ENCODE assay signal across 8 mouse cellular contexts in genomic region chr12:77000096-77000704, GRCm38 (mm10). TPM values are rescaled to one million over a fixed set of nuclear protein-coding genes. Genes with fewer than 3 reads are reported as not detected.
DNase-seq lines count a peak whose midpoint lies in the region; ATAC-seq and TF ChIP-seq lines count a peak whose summit lies in the region.

No protein-coding gene starts in this region.

- no peaks in the 10 kb centered on the region for H3K36me3 ChIP-seq in C2C12 (ENCODE audit: control insufficient read depth, insufficient read depth)
- no peaks in the 10 kb centered on the region for H3K36me3 ChIP-seq in intestine, embryonic 16.5 days (ENCODE audit: control insufficient read depth, insufficient read depth, low read length)
- no peaks in the 10 kb centered on the region for H3K36me3 ChIP-seq in limb, embryonic 13.5 days
- no peaks in the 10 kb centered on the region for H3K36me3 ChIP-seq in midbrain, postnatal 0 days (ENCODE audit: insufficient read depth, low read length)
- H3K36me3 ChIP-seq in testis, adult 2 months (ENCODE audit: control insufficient read depth, insufficient read depth, low read length): no peaks in the 10 kb centered on the region

- WGBS in intestine, embryonic 16.5 days: 22% methylated on average over 4 of the region's 4 CpGs
- 8% methylated on average over 4 of the region's 4 CpGs for WGBS in limb, embryonic 13.5 days
- 14% methylated on average over 4 of the region's 4 CpGs for WGBS in midbrain, postnatal 0 days

- H3K9me3 ChIP-seq in intestine, embryonic 16.5 days (ENCODE audit: control insufficient read depth, low read length): no peaks in the 10 kb centered on the region
- no peaks in the 10 kb centered on the region for H3K9me3 ChIP-seq in limb, embryonic 13.5 days
- H3K9me3 ChIP-seq in midbrain, postnatal 0 days (ENCODE audit: low read length): no peaks in the 10 kb centered on the region

- H3K4me2 ChIP-seq in intestine, embryonic 16.5 days (ENCODE audit: low read depth, low read length): no peak overlapping the region
- H3K4me2 ChIP-seq in limb, embryonic 13.5 days (replicated peaks): no peak overlapping the region
- H3K4me2 ChIP-seq in midbrain, postnatal 0 days (ENCODE audit: low read depth, low read length, poor library complexity, severe bottlenecking): no peak overlapping the region

- no peaks in the 10 kb centered on the region for H3K4me1 ChIP-seq in intestine, embryonic 16.5 days (ENCODE audit: control insufficient read depth, insufficient read depth, low read length)
- H3K4me1 ChIP-seq in limb, embryonic 13.5 days: peaks cover 14% of the 10 kb centered on the region
- H3K4me1 ChIP-seq in midbrain, postnatal 0 days (ENCODE audit: insufficient read depth, low read length): peaks cover 3% of the 10 kb centered on the region; the same call in 1 of the 2 replicates
- no peaks in the 10 kb centered on the region; the same call in 1 of the 2 replicates for H3K4me1 ChIP-seq in testis, adult 2 months (ENCODE audit: control insufficient read depth, insufficient read depth, low read length)

- H3K4me3 ChIP-seq in C2C12 (ENCODE audit: insufficient read depth, poor library complexity, severe bottlenecking): no peak overlapping the region
- H3K4me3 ChIP-seq in intestine, embryonic 16.5 days (ENCODE audit: low read length): no peak overlapping the region
- H3K4me3 ChIP-seq in limb, embryonic 13.5 days: no peak overlapping the region
- H3K4me3 ChIP-seq in midbrain, postnatal 0 days (ENCODE audit: low read depth, low read length): no peak overlapping the region
- no peak overlapping the region for H3K4me3 ChIP-seq in testis, adult 2 months (ENCODE audit: control insufficient read depth, low read depth, low read length)

- H3K79me3 ChIP-seq in C2C12 (ENCODE audit: low read depth): no peaks in the 10 kb centered on the region

- peak; percentile 57 for TF ChIP-seq CTCF in C2C12 (IDR thresholded peaks at IDR 0.05; ENCODE audit: control insufficient read depth, insufficient read depth, insufficient read length)
- peak; percentile 90 for TF ChIP-seq CTCF in midbrain, postnatal 0 days (IDR thresholded peaks at IDR 0.05)
- TF ChIP-seq CTCF in testis, adult 2 months (IDR thresholded peaks at IDR 0.05; ENCODE audit: control insufficient read depth, insufficient read depth, insufficient replicate concordance, low read depth, low read length): peak; percentile 42; the same call in 1 of the 2 replicates

- no peaks in the 10 kb centered on the region for H3K79me2 ChIP-seq in C2C12 (ENCODE audit: control insufficient read depth, insufficient read depth)

- no peak overlapping the region for H3K9ac ChIP-seq in intestine, embryonic 16.5 days (ENCODE audit: low read depth, low read length)
- H3K9ac ChIP-seq in limb, embryonic 13.5 days: no peak overlapping the region
- no peak overlapping the region for H3K9ac ChIP-seq in midbrain, postnatal 0 days (replicated peaks; ENCODE audit: low read length, poor library complexity, severe bottlenecking)

- no peak overlapping the region for H3ac ChIP-seq in C2C12 (ENCODE audit: control insufficient read depth, insufficient read length, low read depth)

- no peak overlapping the region for H3K27ac ChIP-seq in intestine, embryonic 16.5 days (ENCODE audit: low read length)
- H3K27ac ChIP-seq in limb, embryonic 13.5 days: no peak overlapping the region
- no peak overlapping the region; the same call in 1 of the 2 replicates for H3K27ac ChIP-seq in midbrain, postnatal 0 days (ENCODE audit: low read depth, low read length)
- no peak overlapping the region for H3K27ac ChIP-seq in testis, adult 2 months (ENCODE audit: control insufficient read depth, insufficient read depth, low read depth, low read length)

- peak; percentile 82 for ATAC-seq in activated CD4-positive, CD25-positive, alpha-beta regulatory T cell, adult 4 months
- peak; percentile 82 for ATAC-seq in common myeloid progenitor, adult 5-6 weeks (replicated peaks; ENCODE audit: low read depth, poor library complexity, severe bottlenecking)
- ATAC-seq in intestine, embryonic 16.5 days: peak; percentile 71
- ATAC-seq in limb, embryonic 13.5 days (ENCODE audit: low FRiP score, low read depth): peak; percentile 84
- peak; percentile 75 for ATAC-seq in midbrain, postnatal 0 days (ENCODE audit: low FRiP score)

- no peak for TF ChIP-seq POLR2A in testis, adult 2 months (IDR thresholded peaks at IDR 0.05; ENCODE audit: control insufficient read depth, low read depth, low read length)

- H3K27me3 ChIP-seq in C2C12 (ENCODE audit: control insufficient read depth, insufficient read depth, insufficient read length): no peaks in the 10 kb centered on the region
- no peaks in the 10 kb centered on the region; the same call in 1 of the 2 replicates for H3K27me3 ChIP-seq in intestine, embryonic 16.5 days (replicated peaks; ENCODE audit: control insufficient read depth, insufficient read depth, low read length)
- no peaks in the 10 kb centered on the region; the same call in 1 of the 2 replicates for H3K27me3 ChIP-seq in limb, embryonic 13.5 days
- H3K27me3 ChIP-seq in midbrain, postnatal 0 days (ENCODE audit: insufficient read depth, low read length): no peaks in the 10 kb centered on the region
- H3K27me3 ChIP-seq in testis, adult 2 months (ENCODE audit: control insufficient read depth, insufficient read depth, low read length): no peaks in the 10 kb centered on the region

- peak; percentile 14 to 18 for DNase-seq in gastrocnemius, adult 8-10 months (ENCODE audit: low spot score in 2 of 2)
- DNase-seq in midbrain, postnatal 0 days (ENCODE audit: low spot score): peak; percentile 93

TF ChIP-seq in C2C12, 6 proteins besides CTCF, POLR2A, EP300 and RAD21:
- TF ChIP-seq MAX (IDR thresholded peaks at IDR 0.05) (no peak), MYOD1 (IDR thresholded peaks at IDR 0.05; ENCODE audit: control insufficient read depth, insufficient read length, low read depth) (no peak), USF1 (IDR thresholded peaks at IDR 0.05; ENCODE audit: low read depth) (no peak), CEBPB (IDR thresholded peaks at IDR 0.05; ENCODE audit: low read depth) (no peak), MYOG (IDR thresholded peaks at IDR 0.05; ENCODE audit: control insufficient read depth, extremely low read depth, insufficient read length) (no peak), FOSL1 (IDR thresholded peaks at IDR 0.05; ENCODE audit: insufficient read depth, low read length, poor library complexity, severe bottlenecking) (no peak)

RNA-seq across cellular contexts. Expression of gene Max, which starts 38.2 kb away (rescaled TPM):
- polyA plus RNA-seq in C2C12 (2012; fragmentation: generic; extraction: Trizol): 52.9 TPM
- polyA plus RNA-seq in activated CD4-positive, CD25-positive, alpha-beta regulatory T cell, adult 4 months (2017; shearing (Covaris generic)): 10 to 100 TPM; 75.9 to 95.3 TPM
- total RNA-seq in common myeloid progenitor, adult 5-6 weeks (2017): 89.2 and 110 TPM in 2 replicates
- 10 to 100 TPM; 27.0 to 40.6 (median 31.6) TPM for total RNA-seq in gastrocnemius, adult 8-10 months (2022)
- polyA plus RNA-seq in intestine, embryonic 16.5 days (2015; fragmentation: Nextera tagmentation; extraction: Ambion mirVana): 14.2 and 15.0 TPM in 2 replicates
- polyA plus RNA-seq in limb, embryonic 13.5 days (2015; fragmentation: Nextera tagmentation; extraction: Ambion mirVana): 13.7 and 15.2 TPM in 2 replicates
- 61.7 and 66.9 TPM in 2 replicates for total RNA-seq in midbrain, postnatal 0 days (2014; rRNA removed)
- polyA plus RNA-seq in midbrain, postnatal 0 days (2015; fragmentation: Nextera tagmentation; extraction: Ambion mirVana): 17.3 and 17.4 TPM in 2 replicates
- polyA plus RNA-seq in testis, adult 2 months (2012; rRNA removed): 8.5 and 9.8 TPM in 2 replicates
